Mouse (Mus musculus) activated CD4-positive, CD25-positive, alpha-beta regulatory T cell, adult 4 months (primary cell): ENCODE results near the gene Atp6ap2. TPM values are rescaled to one million over a fixed set of nuclear protein-coding genes. Genes with fewer than 3 reads are reported as not detected.
"Not testable (repeated sequence)": the region's sequence is repeated elsewhere in the genome, so short reads cannot be mapped to it uniquely, and the experiment has no call there.

Experiments used
- ATAC-seq: one replicate; pipeline ENCODE4 v1.8.0; 2017
- polyA plus RNA-seq, 2 experiments: library from polyadenylated mRNA; unstranded; fragments of 100-300 nt; shearing (Covaris generic); gene quantifications; one replicate each; pipeline ENCODE4 v1.2.1; 2017

Gene Atp6ap2
- 10 to 100 TPM; 60.7 to 68.1 TPM for polyA plus RNA-seq

GRCm38 (mm10) chrX:12587192-12587957 is at the start of gene Atp6ap2:
TSS of gene Atp6ap2 (plus strand) at chrX:12587801.
- peak; percentile 96 for ATAC-seq

- ATAC-seq: no peak
These were observed 43.2 kb upstream of the Atp6ap2 start for GRCm38 (mm10) chrX:12544417-12544816.

GRCm38 (mm10) chrX:12557086-12557485 is 30.5 kb upstream of the Atp6ap2 start:
- ATAC-seq: no peak

- ATAC-seq: no peak
These were observed 16.2 kb upstream of the Atp6ap2 start for GRCm38 (mm10) chrX:12571407-12571806.

- no peak for ATAC-seq
These were observed 9.7 kb upstream of the Atp6ap2 start for GRCm38 (mm10) chrX:12577936-12578335.

GRCm38 (mm10) chrX:12578339-12578868 is 9.2 kb upstream of the Atp6ap2 start:
- no peak for ATAC-seq

- no peak for ATAC-seq
These were observed 4.3 kb upstream of the Atp6ap2 start for GRCm38 (mm10) chrX:12583261-12583660.

- ATAC-seq: no peak
These were observed 356 bp downstream of the Atp6ap2 start for GRCm38 (mm10) chrX:12587958-12588355.

- ATAC-seq: no peak
These were observed 3.9 kb downstream of the Atp6ap2 start for GRCm38 (mm10) chrX:12591401-12591943.

- no peak for ATAC-seq
These were observed 4.4 kb downstream of the Atp6ap2 start for GRCm38 (mm10) chrX:12592011-12592410.

GRCm38 (mm10) chrX:12593824-12594223 is 6.2 kb downstream of the Atp6ap2 start:
- ATAC-seq: no peak

GRCm38 (mm10) chrX:12610541-12610940 is 22.9 kb downstream of the Atp6ap2 start:
- ATAC-seq: not testable (repeated sequence)

- ATAC-seq: no peak
These were observed 23.6 kb downstream of the Atp6ap2 start for GRCm38 (mm10) chrX:12611211-12611610.

- not testable (repeated sequence) for ATAC-seq
These were observed 24.8 kb downstream of the Atp6ap2 start for GRCm38 (mm10) chrX:12612360-12612759.

- ATAC-seq: no peak
These were observed 37.5 kb downstream of the Atp6ap2 start for GRCm38 (mm10) chrX:12625131-12625530.

- ATAC-seq: no peak
These were observed 57.4 kb downstream of the Atp6ap2 start for GRCm38 (mm10) chrX:12644976-12645375.

GRCm38 (mm10) chrX:12645531-12646304 is 58.1 kb downstream of the Atp6ap2 start:
- ATAC-seq: no peak

GRCm38 (mm10) chrX:12651906-12652305 is 64.3 kb downstream of the Atp6ap2 start:
- no peak for ATAC-seq

- ATAC-seq: no peak
These were observed 66.3 kb downstream of the Atp6ap2 start for GRCm38 (mm10) chrX:12653879-12654278.
